Mouse (Mus musculus): ENCODE data around the gene Zc2hc1b. TPM values are rescaled to one million over a fixed set of nuclear protein-coding genes. Genes with fewer than 3 reads are reported as not detected.

Gene Zc2hc1b
- total RNA-seq, 2 experiments from 2014 or later: not detected

- no peak for ATAC-seq (replicated peaks; ENCODE audit: low FRiP score, low TSS enrichment, poor library complexity, severe bottlenecking)
These were observed 59.6 kb downstream of the Zc2hc1b start for GRCm38 (mm10) chr10:13118024-13118769.

GRCm38 (mm10) chr10:13116706-13117665 lies 60.8 kb downstream of the Zc2hc1b start:
- ATAC-seq (replicated peaks; ENCODE audit: low FRiP score, low TSS enrichment, poor library complexity, severe bottlenecking): no peak

- no peak for ATAC-seq (replicated peaks; ENCODE audit: low FRiP score, low TSS enrichment, poor library complexity, severe bottlenecking)
These were observed 62.8 kb downstream of the Zc2hc1b start for GRCm38 (mm10) chr10:13115030-13115429.

- no peak for ATAC-seq (replicated peaks; ENCODE audit: low FRiP score, low TSS enrichment, poor library complexity, severe bottlenecking)
These were observed 64.2 kb downstream of the Zc2hc1b start for GRCm38 (mm10) chr10:13113641-13114040.

GRCm38 (mm10) chr10:13112849-13113248 lies 65.0 kb downstream of the Zc2hc1b start:
- ATAC-seq (replicated peaks; ENCODE audit: low FRiP score, low TSS enrichment, poor library complexity, severe bottlenecking): no peak

- ATAC-seq (replicated peaks; ENCODE audit: low FRiP score, low TSS enrichment, poor library complexity, severe bottlenecking): no peak
These were observed 68.0 kb downstream of the Zc2hc1b start for GRCm38 (mm10) chr10:13109781-13110180.

- ATAC-seq (replicated peaks; ENCODE audit: low FRiP score, low TSS enrichment, poor library complexity, severe bottlenecking): no peak
These were observed 69.0 kb downstream of the Zc2hc1b start for GRCm38 (mm10) chr10:13108847-13109246.

- no peak for ATAC-seq (replicated peaks; ENCODE audit: low FRiP score, low TSS enrichment, poor library complexity, severe bottlenecking)
These were observed 69.7 kb downstream of the Zc2hc1b start for GRCm38 (mm10) chr10:13108021-13108548.

GRCm38 (mm10) chr10:13106909-13107624 lies 70.8 kb downstream of the Zc2hc1b start:
- no peak for ATAC-seq (replicated peaks; ENCODE audit: low FRiP score, low TSS enrichment, poor library complexity, severe bottlenecking)

- no peak for ATAC-seq (replicated peaks; ENCODE audit: low FRiP score, low TSS enrichment, poor library complexity, severe bottlenecking)
These were observed 74.0 kb downstream of the Zc2hc1b start for GRCm38 (mm10) chr10:13103838-13104237.

GRCm38 (mm10) chr10:13102360-13102759 lies 75.5 kb downstream of the Zc2hc1b start:
- no peak for ATAC-seq (replicated peaks; ENCODE audit: low FRiP score, low TSS enrichment, poor library complexity, severe bottlenecking)

GRCm38 (mm10) chr10:13100061-13100648 lies 77.7 kb downstream of the Zc2hc1b start:
- ATAC-seq (replicated peaks; ENCODE audit: low FRiP score, low TSS enrichment, poor library complexity, severe bottlenecking): no peak

Other genes starting within 250 kb of the Zc2hc1b start
- gene Stx11, start 213.7 kb downstream of the Zc2hc1b start, total RNA-seq (2014; fragmentation: Nextera tagmentation): 16.8 and 18.1 TPM in 2 replicates
- 13.3 and 14.6 TPM in 2 replicates for gene Stx11, start 213.7 kb downstream of the Zc2hc1b start, total RNA-seq (2017)
- 20.3 and 28.6 TPM in 2 replicates for gene Sf3b5, start 172.7 kb downstream of the Zc2hc1b start, total RNA-seq (2014; fragmentation: Nextera tagmentation)
- 20.3 and 23.7 TPM in 2 replicates for gene Sf3b5, start 172.7 kb downstream of the Zc2hc1b start, total RNA-seq (2017)
- not detected in 2 replicates for gene Plagl1, start 117.5 kb downstream of the Zc2hc1b start, total RNA-seq (2014; fragmentation: Nextera tagmentation)
- gene Plagl1, start 117.5 kb downstream of the Zc2hc1b start, total RNA-seq (2017): not detected in 2 replicates
- gene Ltv1, start 15.1 kb upstream of the Zc2hc1b start, total RNA-seq (2014; fragmentation: Nextera tagmentation): 51.9 and 55.8 TPM in 2 replicates
- 68.4 and 77.8 TPM in 2 replicates for gene Ltv1, start 15.1 kb upstream of the Zc2hc1b start, total RNA-seq (2017)

Data from megakaryocyte-erythroid progenitor cell, adult 5-6 weeks (primary cell).